Mouse (Mus musculus) testis, adult 2 months (tissue): ENCODE results near the gene Slc6a9. TPM values are rescaled to one million over a fixed set of nuclear protein-coding genes. Genes with fewer than 3 reads are reported as not detected.

ENCODE experiments used
- H3K27ac ChIP-seq: fragments of 200-500 bp; 2 replicates; pipeline ENCODE4 v1.5.1; 2012; ENCODE audit warnings: low read depth, low read length; ENCODE audit not compliant: control insufficient read depth, insufficient read depth
- H3K27me3 ChIP-seq: fragments of 200-500 bp; 2 replicates; pipeline ENCODE4 v1.6.1; 2012; ENCODE audit warnings: mild to moderate bottlenecking, low read length, moderate library complexity; ENCODE audit not compliant: control insufficient read depth, insufficient read depth
- H3K36me3 ChIP-seq: fragments of 200-500 bp; 2 replicates; pipeline ENCODE4 v1.6.1; 2012; ENCODE audit warnings: mild to moderate bottlenecking, low read length; ENCODE audit not compliant: control insufficient read depth, insufficient read depth
- H3K4me1 ChIP-seq: fragments of 200-500 bp; 2 replicates; pipeline ENCODE4 v1.6.1; 2012; ENCODE audit warnings: low read length; ENCODE audit not compliant: control insufficient read depth, insufficient read depth
- H3K4me3 ChIP-seq: fragments of 200-500 bp; 2 replicates; pipeline ENCODE4 v1.5.1; 2012; ENCODE audit warnings: low read depth, mild to moderate bottlenecking, low read length, moderate library complexity, mixed read lengths; ENCODE audit not compliant: control insufficient read depth
- CTCF ChIP-seq: fragments of 200-500 bp; IDR thresholded peaks from 2 replicates; pipeline ENCODE4 v1.5.1; 2012; ENCODE audit warnings: low read depth, mild to moderate bottlenecking, inconsistent platforms, low read length, moderate library complexity; ENCODE audit not compliant: control insufficient read depth, insufficient read depth, insufficient replicate concordance
- POLR2A ChIP-seq: fragments of 200-500 bp; IDR thresholded peaks from 2 replicates; pipeline ENCODE4 v1.6.1; 2012; ENCODE audit warnings: low read depth, mild to moderate bottlenecking, inconsistent platforms, low read length, moderate library complexity; ENCODE audit not compliant: control insufficient read depth
- polyA plus RNA-seq: library from polyadenylated mRNA; depleted of rRNA; stranded (reverse); fragments of >200 nt; gene quantifications from 2 replicates; pipeline ENCODE4 v1.2.3, GENCODE M21; 2012

The Slc6a9 gene
- polyA plus RNA-seq, 1 experiment = 7.4 TPM

GRCm38 (mm10) chr4:117912685-117913273, 78.5 kb downstream of the Slc6a9 start:
- H3K4me3 ChIP-seq = no peak overlapping the region
- no peaks in the 10 kb centered on the region; the same call in 1 of the 2 replicates for H3K36me3 ChIP-seq
- peaks cover 11% of the 10 kb centered on the region for H3K4me1 ChIP-seq
- no peak overlapping the region for H3K27ac ChIP-seq
- no peaks in the 10 kb centered on the region for H3K27me3 ChIP-seq
- TF ChIP-seq CTCF = no peak
- no peak for TF ChIP-seq POLR2A

GRCm38 (mm10) chr4:117913421-117913820, 79.1 kb downstream of the Slc6a9 start:
- no peak for TF ChIP-seq CTCF
- peaks cover 11% of the 10 kb centered on the region for H3K4me1 ChIP-seq
- H3K27me3 ChIP-seq = no peaks in the 10 kb centered on the region
- H3K27ac ChIP-seq = no peak overlapping the region
- no peak overlapping the region; the same call in 1 of the 2 replicates for H3K4me3 ChIP-seq
- no peaks in the 10 kb centered on the region; the same call in 1 of the 2 replicates for H3K36me3 ChIP-seq

GRCm38 (mm10) chr4:117914031-117914430, 79.7 kb downstream of the Slc6a9 start:
- H3K36me3 ChIP-seq = no peaks in the 10 kb centered on the region; the same call in 1 of the 2 replicates
- peaks cover 10% of the 10 kb centered on the region for H3K4me1 ChIP-seq
- no peaks in the 10 kb centered on the region for H3K27me3 ChIP-seq
- no peak for TF ChIP-seq CTCF
- no peak for TF ChIP-seq POLR2A
- H3K4me3 ChIP-seq = peak overlapping the region; percentile 98
- H3K27ac ChIP-seq = no peak overlapping the region

- H3K4me3 ChIP-seq = peak within 1 kb of the TSS; percentile 98
- peak within 1 kb of the TSS; percentile 95 for H3K27ac ChIP-seq
- TF ChIP-seq CTCF = no peak
- TF ChIP-seq POLR2A = no peak; the same call in 1 of the 2 replicates
- H3K27me3 ChIP-seq = no peaks in the 10 kb centered on the region
- no peaks in the 10 kb centered on the region; the same call in 1 of the 2 replicates for H3K36me3 ChIP-seq
- peaks cover 9% of the 10 kb centered on the region for H3K4me1 ChIP-seq
Measured at GRCm38 (mm10) chr4:117914591-117915442, 80.5 kb downstream of the Slc6a9 start, which contains the start of gene Ipo13. TSS of gene Ipo13 (minus strand) at chr4:117914999.

GRCm38 (mm10) chr4:117915489-117916105, 81.3 kb downstream of the Slc6a9 start:
- peaks cover 9% of the 10 kb centered on the region for H3K4me1 ChIP-seq
- no peaks in the 10 kb centered on the region; the same call in 1 of the 2 replicates for H3K36me3 ChIP-seq
- no peaks in the 10 kb centered on the region for H3K27me3 ChIP-seq
- no peak for TF ChIP-seq CTCF
- peak overlapping the region; percentile 15; the same call in 1 of the 2 replicates for H3K27ac ChIP-seq
- H3K4me3 ChIP-seq = peak overlapping the region; percentile 98

- no peak overlapping the region for H3K27ac ChIP-seq
- H3K4me3 ChIP-seq = no peak overlapping the region
- no peaks in the 10 kb centered on the region for H3K36me3 ChIP-seq
- H3K27me3 ChIP-seq = no peaks in the 10 kb centered on the region
- H3K4me1 ChIP-seq = peaks cover 9% of the 10 kb centered on the region
- TF ChIP-seq POLR2A (no peak), CTCF (no peak)
Measured at GRCm38 (mm10) chr4:117916386-117916785, 82.1 kb downstream of the Slc6a9 start.

GRCm38 (mm10) chr4:117917402-117917801, 83.1 kb downstream of the Slc6a9 start:
- no peak for TF ChIP-seq POLR2A
- TF ChIP-seq CTCF = no peak

More at GRCm38 (mm10) chr4:117917402-117917801, 83.1 kb downstream of the Slc6a9 start:
- Histone ChIP-seq H3K27me3 (no peaks in the 10 kb centered on the region), H3K36me3 (no peaks in the 10 kb centered on the region), H3K27ac (no peak overlapping the region), H3K4me1 (peaks cover 9% of the 10 kb centered on the region), H3K4me3 (no peak overlapping the region)
